Comparison of ENCODE assay signal across 9 mouse cellular contexts in the genomic region with DNA sequence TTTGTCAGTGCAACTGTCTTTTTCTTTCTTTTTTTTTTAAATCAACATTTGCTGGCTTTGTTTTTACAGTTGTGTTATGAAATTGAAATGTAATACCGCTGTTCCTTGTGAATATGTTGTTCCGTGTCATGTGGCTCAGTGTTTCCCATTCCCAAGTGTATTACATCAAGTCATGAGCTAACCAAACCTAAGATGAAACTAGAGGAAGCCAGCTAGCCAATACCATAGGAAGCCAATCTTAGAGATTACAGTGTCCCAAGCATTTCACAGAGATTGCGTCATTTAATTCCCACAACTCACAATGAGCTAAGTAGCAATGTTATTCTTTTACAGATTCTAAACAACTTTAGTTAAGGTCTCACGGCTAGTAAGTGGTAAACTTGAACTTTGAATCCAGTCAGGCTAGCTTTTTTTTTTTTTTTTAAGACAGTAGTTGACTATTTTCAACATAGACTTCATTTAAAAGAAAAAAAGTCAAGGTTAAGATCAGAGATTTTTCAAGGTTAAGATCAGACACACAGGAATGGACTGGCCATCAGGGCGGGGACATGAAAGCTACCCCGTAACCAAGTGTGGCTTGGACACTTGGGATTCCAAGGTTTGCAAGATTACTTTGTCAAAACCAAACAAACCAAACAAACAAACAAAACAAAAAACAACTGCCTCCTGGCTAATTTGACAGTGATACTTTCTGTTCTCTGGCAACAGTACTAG.
DNase-seq lines count a peak whose midpoint lies in the region.
"Had no signal": no experiment of that assay in that cellular context is flagged by ENCODE, and none has a peak within 500 bp of the region (broad histone marks: within the 10 kb centered on the region; RNA-seq: fewer than 3 reads in every experiment).

No protein-coding gene starts in this region.

- peak; percentile 29 for DNase-seq in adrenal gland, postnatal 10 days
- no peak for DNase-seq in adrenal gland, postnatal 25 days
- DNase-seq in lung, postnatal 25 days (ENCODE audit: low spot score), result peak; percentile 1
- DNase-seq in lung, postnatal 4 days, result no peak
- DNase-seq in fat pad, adult 2 months (ENCODE audit: extremely low read depth, low read depth, low spot score), result peak; percentile 80
- DNase-seq in skeletal muscle tissue, adult 2 months (ENCODE audit: low read depth, low spot score), result peak; percentile 89
- DNase-seq in thymus, postnatal 14 days, result no peak
- DNase-seq in neural tube, embryonic 10.5 days (ENCODE audit: extremely low spot score, low spot score), result no peak
- DNase-seq: cerebellum, adult 9-11 months had no signal

Comparison
In these comparisons a context has a peak if more than half of its experiments do, and no peak if none do; other contexts are left out.
1. DNase-seq: peak in adrenal gland, postnatal 10 days (single experiment), lung, postnatal 25 days (single experiment), fat pad, adult 2 months (single experiment) and skeletal muscle tissue, adult 2 months (single experiment); none in adrenal gland, postnatal 25 days (single experiment), lung, postnatal 4 days (0 of 2), thymus, postnatal 14 days (single experiment) and neural tube, embryonic 10.5 days (single experiment).